Mouse (Mus musculus) bone marrow, adult 2 months (tissue): ENCODE measurements around the gene Cbr2.

Experiments used
- CTCF ChIP-seq: fragments of 200-500 bp; IDR thresholded peaks from 2 replicates; pipeline ENCODE4 v1.5.1; 2011; ENCODE audit warnings: low read length, control low read depth; ENCODE audit not compliant: control insufficient read depth, insufficient read depth
- POLR2A ChIP-seq: fragments of 200-500 bp; IDR thresholded peaks from 2 replicates; pipeline ENCODE4 v1.6.1; 2011; ENCODE audit warnings: low read depth, mild to moderate bottlenecking, control low read depth, low read length, borderline replicate concordance; ENCODE audit not compliant: control insufficient read depth

- TF ChIP-seq CTCF (no peak), POLR2A (no peak)
These were observed 49.2 kb downstream of the Cbr2 start for GRCm38 (mm10) chr11:120682683-120683082.
